Mouse (Mus musculus) right cerebral cortex, postnatal 4 days (tissue): ENCODE data around the gene Traf3ip1.
"Not testable (repeated sequence)": the region's sequence is repeated elsewhere in the genome, so short reads cannot be mapped to it uniquely, and the experiment has no call there.

ENCODE experiments used
- DNase-seq: peaks from one replicate; pipeline ENCODE4 v3.0.0-alpha.2; 2022

The Traf3ip1 gene

DNA sequence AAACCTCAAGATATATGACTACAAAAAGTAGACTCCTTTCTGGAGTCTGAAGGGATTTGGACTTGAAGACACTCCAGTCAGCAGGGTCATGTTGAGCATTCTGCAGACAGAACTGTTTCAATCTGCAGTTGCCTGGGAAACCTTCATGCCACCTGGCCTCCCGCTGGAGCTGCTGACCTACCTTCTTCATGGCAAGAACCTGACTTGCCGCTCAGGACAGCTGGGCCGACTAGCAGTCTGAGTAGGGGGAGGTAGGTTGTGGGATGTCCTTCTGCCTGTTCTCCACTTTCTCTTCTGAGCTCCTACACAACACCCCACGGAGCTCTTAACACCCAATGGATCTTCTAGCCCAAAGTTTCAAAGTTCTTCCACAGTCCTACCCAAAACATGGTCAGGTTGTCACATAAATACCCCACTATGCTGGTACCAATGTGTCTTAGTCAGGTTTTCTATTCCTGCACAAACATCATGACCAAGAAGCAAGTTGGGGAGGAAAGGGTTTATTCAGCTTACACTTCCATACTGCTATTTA lies 24.5 kb upstream of the Traf3ip1 start:
- no peak for DNase-seq

DNA sequence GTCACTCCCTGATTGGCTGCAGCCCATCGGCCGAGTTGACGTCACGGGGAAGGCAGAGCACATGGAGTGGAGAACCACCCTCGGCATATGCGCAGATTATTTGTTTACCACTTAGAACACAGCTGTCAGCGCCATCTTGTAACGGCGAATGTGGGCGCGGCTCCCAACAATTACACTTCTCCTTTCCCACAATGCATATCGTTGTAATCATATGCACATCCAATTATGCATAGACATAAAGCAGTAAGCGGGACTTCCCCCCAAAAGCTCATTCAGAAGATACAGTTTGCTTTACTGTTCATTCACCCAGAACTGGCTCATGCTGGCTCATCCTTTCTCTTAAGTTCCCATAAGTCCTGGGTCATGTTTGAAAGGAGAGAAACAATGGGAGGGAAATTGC lies 16.3 kb upstream of the Traf3ip1 start:
- not testable (repeated sequence) for DNase-seq

GRCm38 (mm10) chr1:91478958-91479357 lies 15.5 kb upstream of the Traf3ip1 start:
- no peak for DNase-seq

- DNase-seq = no peak
Measured at GRCm38 (mm10) chr1:91482616-91483211, 11.7 kb upstream of the Traf3ip1 start.

- DNase-seq = peak; percentile 87
Measured at GRCm38 (mm10) chr1:91483304-91484010, 11.0 kb upstream of the Traf3ip1 start.

DNA sequence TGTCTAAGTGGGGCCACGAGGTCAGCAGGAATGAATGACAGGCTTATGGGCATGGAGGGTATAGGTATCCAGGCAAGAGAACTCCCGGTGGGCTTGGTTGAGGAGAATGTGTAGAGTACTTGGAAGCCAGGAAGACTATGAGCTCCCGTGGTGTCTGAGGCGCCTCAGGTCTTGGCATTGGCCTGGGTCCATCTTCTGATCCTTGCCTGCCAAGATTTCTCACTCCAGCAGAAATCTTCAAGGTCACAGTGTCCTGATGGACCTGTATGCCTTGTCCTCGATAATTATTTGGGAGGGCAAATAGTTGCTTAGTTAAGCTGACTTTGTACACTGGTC lies 10.5 kb upstream of the Traf3ip1 start:
- DNase-seq = no peak

DNA sequence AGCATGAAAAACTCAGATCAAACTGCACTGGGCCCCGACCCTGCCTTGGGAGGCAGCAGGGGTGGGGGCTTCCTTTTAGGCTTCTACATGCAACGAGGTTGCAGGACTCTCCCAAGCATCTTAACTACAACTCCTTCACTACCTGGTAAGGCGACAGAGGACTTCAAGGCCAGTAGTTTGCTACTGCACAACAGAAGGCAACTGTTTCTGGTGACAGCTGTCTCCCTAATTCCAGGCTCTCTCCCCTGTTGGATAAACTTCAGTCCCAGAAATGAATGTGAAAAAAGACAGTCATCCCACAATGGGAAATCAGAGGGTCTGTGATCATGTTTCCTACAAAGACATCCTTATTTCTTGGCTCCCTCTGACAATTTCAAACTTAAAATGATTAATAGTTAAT lies 9.0 kb upstream of the Traf3ip1 start:
- DNase-seq = no peak

GRCm38 (mm10) chr1:91486165-91486564 lies 8.3 kb upstream of the Traf3ip1 start:
- DNase-seq = no peak

DNA sequence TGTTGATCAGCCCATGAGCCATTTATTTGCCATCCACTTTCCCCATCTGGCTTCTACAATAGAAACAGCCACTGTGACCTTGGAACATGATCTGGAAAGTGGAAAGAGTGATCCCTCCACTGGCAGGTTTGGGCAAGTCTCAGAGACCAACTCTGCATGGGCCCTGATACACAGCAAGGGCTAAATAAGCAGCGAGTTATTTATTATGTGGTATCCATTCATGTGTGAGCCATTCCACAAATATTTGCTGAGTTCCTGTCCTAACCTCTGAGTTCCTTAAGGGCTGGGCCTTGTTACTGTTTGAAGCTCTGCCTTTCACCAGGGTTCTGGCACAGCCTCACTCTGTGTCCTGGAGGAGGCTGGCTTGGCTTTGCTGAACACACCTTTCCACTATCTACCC lies 4.1 kb upstream of the Traf3ip1 start:
- DNase-seq = no peak

DNA sequence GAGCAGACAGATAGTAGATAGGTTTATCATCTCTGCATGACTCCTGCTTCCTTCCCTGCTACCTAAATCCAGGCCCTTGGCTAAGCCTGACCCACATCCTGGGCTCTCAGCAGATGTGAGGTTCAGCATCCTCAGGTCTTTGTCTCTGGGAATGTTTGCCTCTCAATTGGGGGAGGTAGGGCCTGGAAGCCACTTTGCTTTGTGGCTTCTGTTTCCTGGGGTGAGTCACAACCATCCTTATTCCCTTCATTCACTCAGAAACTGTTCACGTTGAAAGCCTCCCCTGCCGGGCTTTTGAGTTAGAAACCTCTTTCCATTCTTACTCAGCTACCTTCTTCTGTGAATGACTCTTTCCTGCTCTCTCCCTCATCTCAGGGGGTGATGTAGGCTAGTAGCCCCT lies 1.7 kb upstream of the Traf3ip1 start:
- no peak for DNase-seq

DNA sequence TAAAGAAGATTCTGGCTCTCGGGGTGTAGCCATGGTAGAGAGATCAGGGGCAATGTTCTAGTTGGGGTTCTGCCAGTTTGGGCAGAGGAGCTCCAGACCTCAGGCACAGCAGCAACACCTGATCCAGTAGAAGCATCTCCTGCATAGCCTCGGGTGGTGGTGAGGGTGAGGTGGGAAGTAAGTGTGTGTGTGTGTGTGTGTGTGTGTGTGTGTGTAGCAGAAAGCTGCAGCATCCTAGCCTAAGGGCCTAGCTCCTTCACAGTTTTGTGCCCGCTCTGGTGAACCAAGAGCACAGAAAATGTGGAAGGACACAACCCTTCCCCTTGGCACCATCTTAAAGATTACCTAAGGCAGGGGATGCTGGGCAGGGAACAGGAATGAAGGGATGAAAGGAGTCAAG lies 509 bp upstream of the Traf3ip1 start:
- no peak for DNase-seq

DNA sequence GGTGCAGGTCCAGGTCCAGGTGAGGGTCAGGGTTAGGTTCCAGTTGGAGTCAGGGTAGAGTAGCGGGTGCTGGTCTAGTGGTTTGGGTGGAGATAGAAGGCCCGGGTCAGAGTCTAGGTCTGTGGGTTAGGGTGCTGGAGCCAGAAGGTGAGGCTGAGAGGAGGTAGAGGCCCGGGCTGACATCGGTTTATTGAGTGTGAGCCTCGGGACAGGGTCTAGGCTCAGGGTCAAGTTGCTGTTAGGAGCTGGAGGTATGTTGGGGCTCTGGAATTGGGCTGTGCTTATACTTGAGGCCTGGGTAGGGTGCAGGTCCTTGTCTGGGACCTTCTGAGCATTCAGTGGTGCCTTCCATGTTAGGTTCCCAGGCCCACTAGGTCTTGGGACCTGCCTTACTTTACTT lies 874 bp downstream of the Traf3ip1 start:
- no peak for DNase-seq

GRCm38 (mm10) chr1:91498579-91498978 lies 4.1 kb downstream of the Traf3ip1 start:
- no peak for DNase-seq

- DNase-seq = no peak
Measured at GRCm38 (mm10) chr1:91504615-91505014, 10.2 kb downstream of the Traf3ip1 start.

DNA sequence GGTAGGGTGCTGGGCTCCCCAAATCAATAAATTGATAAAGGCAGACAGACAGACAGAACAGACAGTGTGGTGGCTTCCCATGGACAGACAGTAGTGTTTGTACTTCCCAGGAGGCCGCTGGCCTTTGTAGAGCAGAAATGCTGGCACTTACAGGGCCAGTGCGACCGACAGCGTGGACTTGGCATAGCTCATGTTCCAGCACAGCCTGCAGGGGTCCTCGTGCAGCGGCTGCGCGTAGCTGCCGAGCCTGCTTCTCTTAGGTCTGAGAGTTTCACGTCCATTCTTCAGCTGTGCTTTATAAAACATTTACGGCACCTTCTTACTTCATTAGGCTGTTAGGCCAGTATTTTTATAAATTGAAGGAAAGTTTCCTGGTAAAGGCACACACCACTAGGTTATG lies 20.5 kb downstream of the Traf3ip1 start:
- no peak for DNase-seq

- no peak for DNase-seq
Measured at GRCm38 (mm10) chr1:91515642-91516041, 21.2 kb downstream of the Traf3ip1 start.

DNA sequence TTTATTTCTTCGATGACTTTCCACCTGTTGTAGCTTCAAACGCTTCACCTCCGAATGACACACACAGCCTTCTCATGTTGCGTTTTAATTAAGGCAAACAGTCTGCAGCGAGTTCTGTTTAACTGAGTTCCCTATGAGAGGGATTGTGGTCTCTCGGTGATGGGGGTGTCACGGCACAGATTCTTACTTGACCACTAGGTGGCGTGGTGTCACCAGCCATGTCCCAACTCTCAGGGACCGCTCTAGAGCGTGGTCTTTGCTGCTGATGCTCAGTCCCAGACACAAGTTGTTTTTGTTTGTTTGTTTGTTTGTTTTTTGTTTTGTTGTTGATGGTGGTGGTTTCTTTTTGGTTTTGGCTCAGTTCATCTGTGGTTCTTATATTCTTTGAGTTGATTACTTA lies 29.3 kb downstream of the Traf3ip1 start:
- DNase-seq = peak; percentile 60

- DNase-seq = peak; percentile 12
Measured at GRCm38 (mm10) chr1:91525838-91526237, 31.4 kb downstream of the Traf3ip1 start.

DNA sequence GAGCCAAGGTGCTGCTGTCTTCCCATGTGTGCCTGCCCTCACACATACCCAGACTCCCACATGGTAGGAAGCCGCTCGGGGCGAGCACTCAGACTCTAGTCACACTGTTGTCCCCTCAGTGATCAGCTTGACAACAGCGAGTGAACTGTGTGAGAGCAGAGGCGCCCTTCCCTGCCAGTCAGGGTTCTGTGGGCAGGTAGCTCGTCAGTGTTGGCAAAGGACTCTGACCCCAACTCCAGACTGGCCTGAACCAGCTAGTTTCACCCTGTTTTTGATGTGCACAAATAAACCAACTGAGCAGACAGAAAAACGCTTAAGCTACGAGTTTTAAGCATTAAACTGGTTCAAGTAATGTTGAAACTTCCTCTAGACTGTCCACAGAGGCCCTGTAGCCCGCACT lies 35.7 kb downstream of the Traf3ip1 start:
- DNase-seq = no peak

- DNase-seq = no peak
Measured at GRCm38 (mm10) chr1:91532243-91532642, 37.8 kb downstream of the Traf3ip1 start.

DNA sequence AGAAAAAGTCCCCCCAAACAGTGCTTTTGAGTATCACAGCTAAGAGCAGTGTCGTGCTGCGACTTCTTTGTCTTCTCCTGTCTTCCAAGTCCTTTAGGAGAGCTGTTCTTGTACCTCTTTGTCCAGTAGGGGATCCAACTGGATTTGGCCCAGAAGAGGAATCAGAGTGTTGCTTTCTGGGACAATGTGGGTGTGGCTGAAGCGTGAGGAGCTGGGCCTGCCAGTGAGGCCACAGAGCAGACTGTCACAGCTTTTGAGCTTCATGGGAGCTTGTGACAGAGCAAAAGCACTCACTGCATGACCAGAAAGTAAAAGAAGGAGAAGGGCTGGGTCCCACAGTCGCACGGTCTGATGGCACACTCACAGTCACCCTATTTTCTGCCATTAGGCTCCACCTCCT lies 38.4 kb downstream of the Traf3ip1 start:
- DNase-seq = no peak

- DNase-seq = no peak
Measured at GRCm38 (mm10) chr1:91533483-91533882, 39.0 kb downstream of the Traf3ip1 start.

DNA sequence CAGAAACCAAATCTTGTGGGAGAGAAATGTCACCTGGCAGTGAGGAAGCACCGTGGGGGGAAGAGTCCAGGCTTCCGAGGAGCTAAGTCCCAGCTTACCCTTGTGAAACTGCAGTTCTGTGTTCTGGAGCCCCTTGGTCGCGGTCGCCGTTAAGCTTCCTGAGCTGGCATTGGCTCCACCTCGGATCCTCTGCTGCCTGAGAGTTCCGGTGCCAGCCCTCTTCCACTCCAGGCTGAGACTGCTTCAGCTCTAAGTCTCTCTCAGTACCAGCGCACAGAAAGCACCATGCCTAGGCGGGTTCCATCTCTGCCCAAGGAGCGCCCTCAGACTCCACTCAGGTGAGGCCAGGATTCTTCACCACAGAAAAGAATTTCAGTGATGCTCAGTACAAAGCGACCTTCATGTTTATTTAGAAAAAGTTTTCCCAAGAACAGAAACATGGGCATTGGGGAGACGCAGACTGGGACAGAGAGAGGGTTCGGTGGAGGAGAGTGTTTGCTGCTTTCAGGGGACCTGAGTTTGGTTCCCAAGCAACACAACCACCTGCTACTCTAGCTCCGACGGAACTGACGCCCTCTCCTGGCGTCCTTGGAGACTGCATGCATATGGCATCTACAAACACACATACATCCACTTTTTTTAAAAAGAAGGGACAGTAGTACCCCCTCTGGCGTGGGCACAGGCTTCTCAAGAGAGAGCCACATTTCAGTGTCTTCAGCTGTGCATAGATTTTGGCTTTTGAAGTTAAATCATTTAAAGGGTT lies 39.7 kb downstream of the Traf3ip1 start:
- DNase-seq = peak; percentile 18
